Mouse (Mus musculus) midbrain, embryonic 15.5 days (tissue): Measurements from ENCODE around the gene Mlh1. TPM values are rescaled to one million over a fixed set of nuclear protein-coding genes. Genes with fewer than 3 reads are reported as not detected.

Experiments used
- ATAC-seq: fragments of 200-750 bp; cut with Nextera tagmentation; replicated peaks from 2 replicates; pipeline ENCODE4 v1.8.0; 2017; ENCODE audit warnings: moderate TSS enrichment
- H3K27ac ChIP-seq: fragments of 300-500 bp; sonication (generic); 2 replicates; pipeline ENCODE4 v1.5.1; 2015; ENCODE audit warnings: mild to moderate bottlenecking, inconsistent platforms
- H3K27me3 ChIP-seq: fragments of 300-500 bp; sonication (generic); replicated peaks from 2 replicates; pipeline ENCODE4 v1.6.1; 2015; ENCODE audit warnings: inconsistent platforms
- H3K36me3 ChIP-seq: fragments of 300-500 bp; sonication (generic); replicated peaks from 2 replicates; pipeline ENCODE4 v1.6.1; 2015; ENCODE audit warnings: inconsistent platforms
- H3K4me1 ChIP-seq: fragments of 300-500 bp; sonication (generic); 2 replicates; pipeline ENCODE4 v1.6.1; 2015; ENCODE audit warnings: inconsistent platforms
- H3K4me2 ChIP-seq: fragments of 300-500 bp; sonication (generic); 2 replicates; pipeline ENCODE4 v1.6.1; 2015; ENCODE audit warnings: inconsistent platforms, mild to moderate bottlenecking, moderate library complexity
- H3K4me3 ChIP-seq: fragments of 300-500 bp; sonication (generic); 2 replicates; pipeline ENCODE4 v1.5.1; 2015; ENCODE audit warnings: mild to moderate bottlenecking, inconsistent platforms
- H3K9ac ChIP-seq: fragments of 300-500 bp; sonication (generic); 2 replicates; pipeline ENCODE4 v1.6.1; 2015; ENCODE audit warnings: mild to moderate bottlenecking, inconsistent platforms
- H3K9me3 ChIP-seq: fragments of 300-500 bp; sonication (generic); 2 replicates; pipeline ENCODE4 v1.6.1; 2016; ENCODE audit warnings: inconsistent platforms
- WGBS: fragments of 180-500 bp; shearing (Covaris S2); methylation state at CpG from one replicate; pipeline ENCODE4 v1.1.7; 2015; ENCODE audit warnings: mixed read lengths; 5-methylcytosine and 5-hydroxymethylcytosine counted together
- polyA plus RNA-seq: library from polyadenylated mRNA; unstranded; fragments of >200 nt; fragmentation: Nextera tagmentation; extraction: Ambion mirVana; gene quantifications from 2 replicates; pipeline ENCODE4 v1.2.1, GENCODE M21; 2015

Gene Mlh1
- polyA plus RNA-seq, 1 experiment from 2014 or later: 31.3 TPM

- H3K4me3 ChIP-seq: peak overlapping the region; percentile 96; the same call in 1 of the 2 replicates
- ATAC-seq: no peak
- H3K9ac ChIP-seq: no peak overlapping the region
- H3K9me3 ChIP-seq: no peaks in the 10 kb centered on the region
- H3K27me3 ChIP-seq: no peaks in the 10 kb centered on the region
- WGBS: 86% methylated on average over 1 of the region's 1 CpGs
- H3K4me1 ChIP-seq: peaks cover 55% of the 10 kb centered on the region
- H3K36me3 ChIP-seq: peaks cover 12% of the 10 kb centered on the region
- H3K4me2 ChIP-seq: peak overlapping the region; percentile 76; the same call in 1 of the 2 replicates
- H3K27ac ChIP-seq: no peak overlapping the region
These were observed 2.4 kb upstream of the Mlh1 start for GRCm38 (mm10) chr9:111273958-111274357.

GRCm38 (mm10) chr9:111272996-111273785 lies 1.6 kb upstream of the Mlh1 start:
- Histone ChIP-seq H3K4me2 (peak overlapping the region; percentile 76), H3K9ac (peak overlapping the region; percentile 91), H3K27me3 (no peaks in the 10 kb centered on the region), H3K9me3 (no peaks in the 10 kb centered on the region), H3K36me3 (peaks cover 6% of the 10 kb centered on the region), H3K27ac (no peak overlapping the region), H3K4me1 (peaks cover 55% of the 10 kb centered on the region), H3K4me3 (peak overlapping the region; percentile 96)
- 80% methylated on average over 15 of the region's 15 CpGs for WGBS
- no peak for ATAC-seq

- Histone ChIP-seq H3K4me3 (peak overlapping the region; percentile 96), H3K9me3 (no peaks in the 10 kb centered on the region), H3K4me1 (peaks cover 55% of the 10 kb centered on the region), H3K9ac (peak overlapping the region; percentile 91), H3K36me3 (peaks cover 2% of the 10 kb centered on the region; the same call in 1 of the 2 replicates), H3K27ac (peak overlapping the region; percentile 97), H3K4me2 (peak overlapping the region; percentile 76), H3K27me3 (no peaks in the 10 kb centered on the region)
- 7% methylated on average over 19 of the region's 19 CpGs for WGBS
- no peak for ATAC-seq
These were observed 765 bp upstream of the Mlh1 start for GRCm38 (mm10) chr9:111272356-111272755.

GRCm38 (mm10) chr9:111271056-111271433 lies 546 bp downstream of the Mlh1 start:
- H3K9me3 ChIP-seq: no peaks in the 10 kb centered on the region
- ATAC-seq: peak; percentile 89
- H3K4me2 ChIP-seq: peak overlapping the region; percentile 59
- peak overlapping the region; percentile 74 for H3K9ac ChIP-seq
- peaks cover 43% of the 10 kb centered on the region for H3K4me1 ChIP-seq
- H3K27ac ChIP-seq: peak overlapping the region; percentile 98
- under 1% methylated on average over 32 of the region's 32 CpGs for WGBS
- no peaks in the 10 kb centered on the region for H3K27me3 ChIP-seq
- H3K36me3 ChIP-seq: peaks cover under 1% of the 10 kb centered on the region; the same call in 1 of the 2 replicates
- H3K4me3 ChIP-seq: peak overlapping the region; percentile 96

- Histone ChIP-seq H3K27ac (peak overlapping the region; percentile 98), H3K36me3 (no peaks in the 10 kb centered on the region; the same call in 1 of the 2 replicates), H3K9ac (peak overlapping the region; percentile 74), H3K27me3 (no peaks in the 10 kb centered on the region), H3K4me3 (peak overlapping the region; percentile 96), H3K4me2 (peak overlapping the region; percentile 59), H3K4me1 (peaks cover 39% of the 10 kb centered on the region), H3K9me3 (no peaks in the 10 kb centered on the region)
- WGBS: 14% methylated on average over 5 of the region's 5 CpGs
- no peak for ATAC-seq
These were observed 985 bp downstream of the Mlh1 start for GRCm38 (mm10) chr9:111270606-111271005.

- H3K4me3 ChIP-seq: no peak overlapping the region
- H3K4me2 ChIP-seq: no peak overlapping the region
- WGBS: 96% methylated on average over 2 of the region's 2 CpGs
- H3K27me3 ChIP-seq: no peaks in the 10 kb centered on the region
- no peaks in the 10 kb centered on the region for H3K9me3 ChIP-seq
- H3K36me3 ChIP-seq: peaks cover 9% of the 10 kb centered on the region; the same call in 1 of the 2 replicates
- H3K27ac ChIP-seq: no peak overlapping the region
- no peak overlapping the region for H3K9ac ChIP-seq
- H3K4me1 ChIP-seq: peaks cover 13% of the 10 kb centered on the region
- ATAC-seq: no peak
These were observed 3.6 kb downstream of the Mlh1 start for GRCm38 (mm10) chr9:111267998-111268397.

- H3K9me3 ChIP-seq: no peaks in the 10 kb centered on the region
- H3K27me3 ChIP-seq: no peaks in the 10 kb centered on the region
- 95% methylated on average over 4 of the region's 4 CpGs for whole genome bisulfite sequencing
- no peak overlapping the region for H3K4me2 ChIP-seq
- H3K4me3 ChIP-seq: no peak overlapping the region
- H3K36me3 ChIP-seq: peaks cover 35% of the 10 kb centered on the region
- no peak overlapping the region for H3K9ac ChIP-seq
- no peaks in the 10 kb centered on the region for H3K4me1 ChIP-seq
- no peak overlapping the region for H3K27ac ChIP-seq
- no peak for ATAC-seq
These were observed 10.2 kb downstream of the Mlh1 start for GRCm38 (mm10) chr9:111261356-111261755.

- Histone ChIP-seq H3K27ac (no peak overlapping the region), H3K4me2 (no peak overlapping the region), H3K36me3 (peaks cover 35% of the 10 kb centered on the region), H3K4me3 (no peak overlapping the region), H3K27me3 (no peaks in the 10 kb centered on the region), H3K4me1 (no peaks in the 10 kb centered on the region), H3K9me3 (no peaks in the 10 kb centered on the region), H3K9ac (no peak overlapping the region)
- WGBS: 62% methylated on average over 1 of the region's 1 CpGs
- ATAC-seq: no peak
These were observed 11.1 kb downstream of the Mlh1 start for GRCm38 (mm10) chr9:111260360-111260985.

- 80% methylated on average over 7 of the region's 7 CpGs for WGBS
- H3K4me1 ChIP-seq: no peaks in the 10 kb centered on the region
- no peak overlapping the region for H3K4me3 ChIP-seq
- H3K27ac ChIP-seq: no peak overlapping the region
- ATAC-seq: no peak
- no peaks in the 10 kb centered on the region for H3K9me3 ChIP-seq
- no peaks in the 10 kb centered on the region for H3K27me3 ChIP-seq
- peaks cover 20% of the 10 kb centered on the region for H3K36me3 ChIP-seq
- no peak overlapping the region for H3K4me2 ChIP-seq
- no peak overlapping the region for H3K9ac ChIP-seq
These were observed 19.3 kb downstream of the Mlh1 start for GRCm38 (mm10) chr9:111252161-111252869.

- 91% methylated on average over 3 of the region's 3 CpGs for WGBS
- Histone ChIP-seq H3K36me3 (peaks cover 4% of the 10 kb centered on the region; the same call in 1 of the 2 replicates), H3K4me3 (no peak overlapping the region)
These were observed 23.8 kb downstream of the Mlh1 start for GRCm38 (mm10) chr9:111247682-111248246.

GRCm38 (mm10) chr9:111245546-111245945 lies 26.0 kb downstream of the Mlh1 start:
- H3K4me2 ChIP-seq: no peak overlapping the region
- H3K9ac ChIP-seq: no peak overlapping the region
- H3K36me3 ChIP-seq: peaks cover 10% of the 10 kb centered on the region; the same call in 1 of the 2 replicates
- no peak overlapping the region for H3K4me3 ChIP-seq
- H3K27me3 ChIP-seq: no peaks in the 10 kb centered on the region
- no peak for ATAC-seq
- no peaks in the 10 kb centered on the region for H3K4me1 ChIP-seq
- H3K27ac ChIP-seq: no peak overlapping the region
- H3K9me3 ChIP-seq: no peaks in the 10 kb centered on the region
- 75% methylated on average over 6 of the region's 6 CpGs for WGBS

More at GRCm38 (mm10) chr9:111247682-111248246, 23.8 kb downstream of the Mlh1 start:
- no peaks in the 10 kb centered on the region for H3K9me3 ChIP-seq
- H3K9ac ChIP-seq: no peak overlapping the region
- no peak overlapping the region for H3K27ac ChIP-seq
- no peak for ATAC-seq
- no peaks in the 10 kb centered on the region for H3K27me3 ChIP-seq
- no peaks in the 10 kb centered on the region for H3K4me1 ChIP-seq
- no peak overlapping the region for H3K4me2 ChIP-seq

- H3K4me3 ChIP-seq: no peak overlapping the region
- no peaks in the 10 kb centered on the region for H3K4me1 ChIP-seq
- H3K27me3 ChIP-seq: no peaks in the 10 kb centered on the region
- 91% methylated on average over 6 of the region's 6 CpGs for WGBS
- no peak for ATAC-seq
- no peak overlapping the region for H3K9ac ChIP-seq
- H3K27ac ChIP-seq: no peak overlapping the region
- peaks cover 19% of the 10 kb centered on the region; the same call in 1 of the 2 replicates for H3K36me3 ChIP-seq
- no peaks in the 10 kb centered on the region for H3K9me3 ChIP-seq
- H3K4me2 ChIP-seq: no peak overlapping the region
These were observed 28.2 kb downstream of the Mlh1 start for GRCm38 (mm10) chr9:111243384-111243783.
